25 mouse cellular contexts compared by ENCODE assay signal in the genomic region with DNA sequence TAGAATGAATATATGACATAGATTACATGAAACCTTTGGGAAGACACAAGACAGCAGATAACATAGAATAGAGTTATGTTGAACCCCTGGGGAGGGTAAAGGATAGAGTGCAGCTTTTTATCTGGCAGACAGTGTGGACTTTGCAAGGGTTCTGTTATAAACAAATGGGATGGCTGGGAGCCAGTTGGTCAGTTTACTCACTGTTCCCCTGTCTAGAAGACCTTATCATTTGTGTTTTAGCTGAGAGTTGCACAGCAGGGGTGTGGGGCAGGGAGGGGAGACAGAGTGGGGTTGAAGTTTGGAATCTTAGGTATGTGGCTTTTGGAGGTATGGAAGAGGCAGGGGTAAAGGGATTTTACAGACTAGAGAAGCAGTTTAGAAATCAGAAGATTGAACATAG. TPM values are rescaled to one million over a fixed set of nuclear protein-coding genes. Genes with fewer than 3 reads are reported as not detected.
DNase-seq lines count a peak whose midpoint lies in the region; ATAC-seq lines count a peak whose summit lies in the region.
"Had no signal": no experiment of that assay in that cellular context is flagged by ENCODE, and none has a peak within 500 bp of the region (broad histone marks: within the 10 kb centered on the region; RNA-seq: fewer than 3 reads in every experiment).

No protein-coding gene starts in this region.

- H3K4me3 ChIP-seq in lung, embryonic 15.5 days: no peak overlapping the region
- H3K4me3 ChIP-seq in liver, embryonic 11.5 days (ENCODE audit: low read depth, low read length): no peak overlapping the region
- no peak overlapping the region for H3K4me3 ChIP-seq in hindbrain, embryonic 14.5 days (replicated peaks; ENCODE audit: low read length)
- H3K4me3 ChIP-seq: forebrain, embryonic 10.5 days; heart, embryonic 13.5 days; midbrain, embryonic 13.5 days; neural tube, embryonic 12.5 days had no signal

- H3K9ac ChIP-seq in lung, embryonic 15.5 days: no peak overlapping the region
- H3K9ac ChIP-seq in liver, embryonic 11.5 days (ENCODE audit: low read depth, low read length): no peak overlapping the region
- no peak overlapping the region for H3K9ac ChIP-seq in hindbrain, embryonic 14.5 days
- H3K9ac ChIP-seq: forebrain, postnatal 0 days; heart, embryonic 13.5 days; midbrain, embryonic 13.5 days; neural tube, embryonic 12.5 days had no signal

- DNase-seq in lung, adult 18-20 months: no peak
- DNase-seq in R1 (ENCODE audit: low read depth, low spot score): peak; percentile 79
- DNase-seq in liver, embryonic 11.5 days (ENCODE audit: low spot score): no peak
- DNase-seq in mesoderm, embryonic 11.5 days (ENCODE audit: low read depth, low spot score): peak; percentile 19
- no peak for DNase-seq in hindbrain, embryonic 14.5 days (ENCODE audit: low spot score)
- no peak for DNase-seq in thymus, postnatal 4 days
- DNase-seq: adrenal gland, postnatal 25 days; cerebellum, adult 11-12 months; cerebellum, postnatal 36 days; forebrain, postnatal 0 days; heart, postnatal 36 days; kidney, adult 2 months; kidney, postnatal 14 days; left cerebral cortex, postnatal 4 days; lung, adult 2 months; right cerebral cortex, adult 18-20 months; thymus, postnatal 36 days had no signal

- H3K4me2 ChIP-seq in lung, embryonic 15.5 days: no peak overlapping the region
- no peak overlapping the region for H3K4me2 ChIP-seq in liver, embryonic 11.5 days
- H3K4me2 ChIP-seq in hindbrain, embryonic 14.5 days (replicated peaks): no peak overlapping the region
- H3K4me2 ChIP-seq: heart, embryonic 13.5 days; midbrain, embryonic 13.5 days; neural tube, embryonic 12.5 days had no signal

- H3K9me3 ChIP-seq in lung, embryonic 15.5 days: no peaks in the 10 kb centered on the region
- H3K9me3 ChIP-seq in liver, embryonic 11.5 days (ENCODE audit: control insufficient read depth, low read length): no peaks in the 10 kb centered on the region
- H3K9me3 ChIP-seq in hindbrain, embryonic 14.5 days (ENCODE audit: control insufficient read depth, low read length): no peaks in the 10 kb centered on the region
- H3K9me3 ChIP-seq: heart, embryonic 13.5 days; neural tube, embryonic 12.5 days had no signal

- H3K27ac ChIP-seq in lung, embryonic 15.5 days: no peak overlapping the region
- no peak overlapping the region for H3K27ac ChIP-seq in liver, embryonic 11.5 days (ENCODE audit: low read depth, low read length)
- H3K27ac ChIP-seq in hindbrain, embryonic 14.5 days: no peak overlapping the region
- H3K27ac ChIP-seq: forebrain, embryonic 10.5 days; heart, embryonic 13.5 days; midbrain, embryonic 13.5 days; neural tube, embryonic 12.5 days had no signal

- peak; percentile 62; the same call in 1 of the 2 replicates for ATAC-seq in lung, embryonic 15.5 days (ENCODE audit: borderline replicate concordance, extremely low read depth, low FRiP score, low TSS enrichment)
- peak; percentile 49; the same call in 1 of the 2 replicates for ATAC-seq in liver, embryonic 11.5 days (replicated peaks; ENCODE audit: low FRiP score)
- no peak for ATAC-seq in hindbrain, embryonic 14.5 days (ENCODE audit: low FRiP score)
- ATAC-seq: forebrain, postnatal 0 days; hindbrain, embryonic 16.5 days; midbrain, embryonic 13.5 days; Patski had no signal

- no peaks in the 10 kb centered on the region for H3K36me3 ChIP-seq in lung, embryonic 15.5 days
- H3K36me3 ChIP-seq in liver, embryonic 11.5 days (ENCODE audit: control insufficient read depth, insufficient read depth, low read length): no peaks in the 10 kb centered on the region
- H3K36me3 ChIP-seq in hindbrain, embryonic 14.5 days (replicated peaks; ENCODE audit: control insufficient read depth, insufficient read depth): no peaks in the 10 kb centered on the region
- H3K36me3 ChIP-seq: forebrain, embryonic 10.5 days; heart, embryonic 13.5 days; midbrain, embryonic 13.5 days; neural tube, embryonic 12.5 days had no signal

- no peaks in the 10 kb centered on the region for H3K27me3 ChIP-seq in lung, embryonic 15.5 days
- no peaks in the 10 kb centered on the region for H3K27me3 ChIP-seq in liver, embryonic 11.5 days (replicated peaks; ENCODE audit: control insufficient read depth, insufficient read depth, low read length)
- H3K27me3 ChIP-seq in hindbrain, embryonic 14.5 days (ENCODE audit: control insufficient read depth, insufficient read depth, low read length): no peaks in the 10 kb centered on the region
- H3K27me3 ChIP-seq: heart, embryonic 13.5 days; midbrain, embryonic 13.5 days; neural tube, embryonic 12.5 days; Patski had no signal

- peaks cover 9% of the 10 kb centered on the region for H3K4me1 ChIP-seq in lung, embryonic 15.5 days
- 0 out of 2 replicates have a peak, but pooled peaks cover 4% of the 10 kb centered on the region for H3K4me1 ChIP-seq in liver, embryonic 11.5 days (replicated peaks; ENCODE audit: control insufficient read depth, insufficient read depth, low read length)
- H3K4me1 ChIP-seq in hindbrain, embryonic 14.5 days (replicated peaks; ENCODE audit: control insufficient read depth, insufficient read depth, low read length): no peaks in the 10 kb centered on the region
- H3K4me1 ChIP-seq: forebrain, embryonic 10.5 days; midbrain, embryonic 13.5 days; neural tube, embryonic 12.5 days had no signal

RNA-seq across cellular contexts. Expression of a gene that starts 24.6 kb away (rescaled TPM):
- 0.97 and 1.4 TPM in 2 replicates for polyA plus RNA-seq in lung, embryonic 15.5 days (2015; fragmentation: Nextera tagmentation; extraction: Ambion mirVana)
- polyA plus RNA-seq in liver, embryonic 11.5 days (2014; fragmentation: Nextera tagmentation; extraction: Ambion mirVana): 1.0 and 1.2 TPM in 2 replicates
- polyA plus RNA-seq in hindbrain, embryonic 14.5 days (2014; fragmentation: Nextera tagmentation; extraction: Ambion mirVana): not detected in 2 replicates
- polyA plus RNA-seq: C2C12; forebrain, embryonic 10.5 days; midbrain, embryonic 13.5 days; neural tube, embryonic 12.5 days had no signal

RNA-seq across cellular contexts. Expression of a gene that starts 34.0 kb away (rescaled TPM):
- 0.54 and 0.59 TPM in 2 replicates for polyA plus RNA-seq in lung, embryonic 15.5 days (2015; fragmentation: Nextera tagmentation; extraction: Ambion mirVana)
- 0.08 and 0.53 TPM in 2 replicates for polyA plus RNA-seq in liver, embryonic 11.5 days (2014; fragmentation: Nextera tagmentation; extraction: Ambion mirVana)
- polyA plus RNA-seq in hindbrain, embryonic 14.5 days (2014; fragmentation: Nextera tagmentation; extraction: Ambion mirVana): 0.16 and 0.47 TPM in 2 replicates
- polyA plus RNA-seq: C2C12 had no signal

Comparison
In these comparisons a context has a peak if more than half of its experiments do, and no peak if none do; other contexts are left out.
1. DNase-seq: peak in R1 (single experiment) and mesoderm, embryonic 11.5 days (single experiment); none in lung, adult 18-20 months (0 of 2), liver, embryonic 11.5 days (single experiment), hindbrain, embryonic 14.5 days (single experiment) and thymus, postnatal 4 days (single experiment).